Mouse (Mus musculus) CH12.LX (cell line): ENCODE data around the gene Ica1l. TPM values are rescaled to one million over a fixed set of nuclear protein-coding genes. Genes with fewer than 3 reads are reported as not detected.
"Not testable (repeated sequence)": the region's sequence is repeated elsewhere in the genome, so short reads cannot be mapped to it uniquely, and the experiment has no call there.

Source experiments
- DNase-seq: peaks from one replicate; pipeline ENCODE4 v3.0.0-alpha.2; 2013; ENCODE audit errors: extremely low read depth
- H3K27ac ChIP-seq: 2 replicates; pipeline ENCODE4 v1.5.1; 2012; ENCODE audit warnings: low read depth, mild to moderate bottlenecking, control low read depth, moderate library complexity; ENCODE audit not compliant: insufficient read depth
- H3K27me3 ChIP-seq: replicated peaks from 2 replicates; pipeline ENCODE3; 2012; ENCODE audit warnings: inconsistent platforms
- H3K36me3 ChIP-seq, 2 experiments: replicated peaks in 1 of 2; 2 replicates each; pipeline versions ENCODE3 to v1.6.1; 2012; ENCODE audit warnings: inconsistent platforms in 1 of 2, low read length in 1 of 2, mild to moderate bottlenecking in 1 of 2, mixed read lengths in 1 of 2, moderate library complexity in 1 of 2; ENCODE audit not compliant: control insufficient read depth in 1 of 2, insufficient read depth in 1 of 2
- H3K4me1 ChIP-seq, 2 experiments: 2 replicates each; pipeline ENCODE4 v1.6.1; 2012; ENCODE audit warnings: inconsistent platforms in 1 of 2, moderate library complexity in 1 of 2; ENCODE audit not compliant: insufficient read depth in 2 of 2, control insufficient read depth in 1 of 2
- H3K4me2 ChIP-seq: 2 replicates; pipeline ENCODE4 v1.6.1; 2012; ENCODE audit warnings: low read depth, mild to moderate bottlenecking, control low read depth; ENCODE audit not compliant: poor library complexity, insufficient read depth, severe bottlenecking
- H3K4me3 ChIP-seq, 3 experiments: fragments of 150-350 bp in 1 of 3; sonication (generic) in 1 of 3; replicated peaks in 1 of 3; 2 replicates each; pipeline versions ENCODE3 to v1.5.1; 2011 to 2012; ENCODE audit warnings: low read depth in 2 of 3, low read length in 2 of 3, mild to moderate bottlenecking in 2 of 3, moderate library complexity in 2 of 3, control low read depth in 1 of 3, improper control_type of control experiment in 1 of 3, inconsistent platforms in 1 of 3, mixed read lengths in 1 of 3; ENCODE audit not compliant: poor library complexity in 1 of 3
- H3K79me2 ChIP-seq: replicated peaks from 2 replicates; pipeline ENCODE4 v1.6.1; 2012; ENCODE audit warnings: mild to moderate bottlenecking, moderate library complexity; ENCODE audit not compliant: control insufficient read depth, poor library complexity, insufficient read depth, severe bottlenecking; ENCODE audit errors: extremely low read depth
- H3K9ac ChIP-seq: 2 replicates; pipeline ENCODE4 v1.6.1; 2012; ENCODE audit warnings: low read depth, mild to moderate bottlenecking, control low read depth, moderate library complexity; ENCODE audit not compliant: insufficient read depth
- H3K9me3 ChIP-seq: replicated peaks from 2 replicates; pipeline ENCODE3; 2012; ENCODE audit warnings: low read length, inconsistent platforms, mixed read lengths
- BHLHE40 ChIP-seq: IDR thresholded peaks from 2 replicates; pipeline ENCODE4 v1.6.1; 2011; ENCODE audit warnings: mild to moderate bottlenecking, low read depth, low read length, improper control_type of control experiment
- CTCF ChIP-seq, 2 experiments: IDR thresholded peaks in 1 of 2; conservative IDR thresholded peaks in 1 of 2; 2 replicates each; pipeline ENCODE4 v1.5.1; 2011 to 2012; ENCODE audit warnings: low read depth in 2 of 2, low read length in 2 of 2, improper control_type of control experiment in 1 of 2, inconsistent platforms in 1 of 2, mild to moderate bottlenecking in 1 of 2, moderate library complexity in 1 of 2
- E2F4 ChIP-seq: IDR thresholded peaks from 2 replicates; pipeline ENCODE4 v1.6.1; 2011; ENCODE audit warnings: low read depth, low read length, improper control_type of control experiment; ENCODE audit not compliant: insufficient replicate concordance
- EP300 ChIP-seq: IDR thresholded peaks from 2 replicates; pipeline ENCODE4 v1.6.1; 2011; ENCODE audit warnings: low read length, improper control_type of control experiment
- ETS1 ChIP-seq: conservative IDR thresholded peaks from 2 replicates; pipeline ENCODE4 v1.6.1; 2012; ENCODE audit warnings: low read depth, mild to moderate bottlenecking, inconsistent platforms, low read length, improper control_type of control experiment, moderate library complexity
- HCFC1 ChIP-seq: IDR thresholded peaks from 2 replicates; pipeline ENCODE4 v1.6.1; 2012; ENCODE audit warnings: low read depth, mild to moderate bottlenecking, inconsistent platforms, low read length, improper control_type of control experiment
- JUN ChIP-seq: IDR thresholded peaks from 2 replicates; pipeline ENCODE4 v1.6.1; 2011; ENCODE audit warnings: low read depth, mild to moderate bottlenecking, low read length, improper control_type of control experiment, moderate library complexity; ENCODE audit not compliant: insufficient read depth
- MAFK ChIP-seq: IDR thresholded peaks from 2 replicates; pipeline ENCODE4 v1.6.1; 2011; ENCODE audit warnings: low read length, improper control_type of control experiment; ENCODE audit not compliant: insufficient replicate concordance
- MXI1 ChIP-seq: IDR thresholded peaks from 2 replicates; pipeline ENCODE4 v1.6.1; 2011; ENCODE audit warnings: mild to moderate bottlenecking, low read depth, low read length, improper control_type of control experiment
- MYC ChIP-seq: IDR thresholded peaks from 2 replicates; pipeline ENCODE4 v1.6.1; 2011; ENCODE audit warnings: low read depth, mild to moderate bottlenecking, improper control_type of control experiment, low read length
- NELFE ChIP-seq: IDR thresholded peaks from 2 replicates; pipeline ENCODE4 v1.6.1; 2011; ENCODE audit warnings: low read depth, low read length, improper control_type of control experiment
- POLR2A ChIP-seq: IDR thresholded peaks from 2 replicates; pipeline ENCODE4 v1.6.1; 2011; ENCODE audit warnings: low read depth, mild to moderate bottlenecking, improper control_type of control experiment, low read length
- RAD21 ChIP-seq: IDR thresholded peaks from 2 replicates; pipeline ENCODE4 v1.6.1; 2011; ENCODE audit warnings: low read depth, mild to moderate bottlenecking, low read length, improper control_type of control experiment, moderate library complexity
- SIN3A ChIP-seq: IDR thresholded peaks from 2 replicates; pipeline ENCODE4 v1.6.1; 2012; ENCODE audit warnings: low read length, improper control_type of control experiment, inconsistent platforms
- SMC3 ChIP-seq: IDR thresholded peaks from 2 replicates; pipeline ENCODE4 v1.6.1; 2011; ENCODE audit warnings: low read depth, low read length, improper control_type of control experiment
- TCF12 ChIP-seq: IDR thresholded peaks from 2 replicates; pipeline ENCODE4 v1.6.1; 2014; ENCODE audit warnings: low read depth, mild to moderate bottlenecking, inconsistent platforms, low read length, improper control_type of control experiment
- USF2 ChIP-seq: conservative IDR thresholded peaks from 2 replicates; pipeline ENCODE4 v1.6.1; 2011; ENCODE audit warnings: low read depth, low read length, improper control_type of control experiment
- ZC3H11A ChIP-seq: IDR thresholded peaks from 2 replicates; pipeline ENCODE4 v1.6.1; 2012; ENCODE audit warnings: low read depth, mild to moderate bottlenecking, inconsistent platforms, low read length, improper control_type of control experiment
- ZMIZ1 ChIP-seq: IDR thresholded peaks from 2 replicates; pipeline ENCODE4 v1.6.1; 2012; ENCODE audit warnings: low read depth, mild to moderate bottlenecking, inconsistent platforms, low read length, improper control_type of control experiment
- dilution Hi-C: fragments of 300-500 bp; cut with MboI; formaldehyde crosslinking; loops from 2 replicates; pipeline ENCODE4 v1.14.3; 2020; ENCODE audit warnings: low sequenced_read_pairs; ENCODE audit not compliant: extremely low pct_unique_long_range_greater_than_20kb, extremely low pct_ligation_motif_present
- in situ Hi-C: fragments of 300-500 bp; cut with MboI; formaldehyde crosslinking; loops from 3 replicates; pipeline ENCODE4 v1.14.3; 2019; ENCODE audit warnings: low sequenced_read_pairs, low pct_ligation_motif_present, low pct_unique_long_range_greater_than_20kb, mixed read lengths
- polyA plus RNA-seq: library from polyadenylated mRNA; unstranded; fragments of >175 nt; gene quantifications from 2 replicates; pipeline ENCODE4 v1.2.1, GENCODE M21; 2012; ENCODE audit warnings: low read depth; ENCODE audit not compliant: insufficient read length
- total RNA-seq, 2 experiments: library from RNA; depleted of rRNA; stranded (reverse); fragments of 300-350 nt in 1 of 2; fragments of >200 nt in 1 of 2; gene quantifications; 2 replicates each; pipeline ENCODE4 v1.2.3; 2012 to 2014

Gene Ica1l
- total and polyA plus RNA-seq, 3 experiments = 2.2 to 6.0 (median 5.0) TPM

- dilution Hi-C loops (no loop called here), in situ Hi-C loops (no loop called here)
- no peak overlapping the region for H3K27ac ChIP-seq
- TF ChIP-seq CTCF (conservative IDR thresholded peaks at IDR 0.05 in 1 of 2, IDR thresholded peaks at IDR 0.05 in 1 of 2; ENCODE audit: low read depth in 2 of 2, low read length in 2 of 2) (peak; percentile 53 to 65), MAFK (no peak), POLR2A (no peak), EP300 (no peak), RAD21 (peak; percentile 41), NELFE (no peak), HCFC1 (no peak), USF2 (no peak), MXI1 (no peak), MYC (0 out of 2 replicates have a peak, but pooled peaks have one; percentile 18), TCF12 (no peak), BHLHE40 (0 out of 2 replicates have a peak, but pooled peaks have one; percentile 13), SMC3 (peak; percentile 52), E2F4 (no peak), ETS1 (no peak), ZC3H11A (no peak), JUN (no peak), ZMIZ1 (no peak), SIN3A (no peak)
- no peaks in the 10 kb centered on the region for H3K79me2 ChIP-seq
- no peak overlapping the region for H3K4me2 ChIP-seq
- no peaks in the 10 kb centered on the region for H3K9me3 ChIP-seq
- no peak overlapping the region for H3K4me3 ChIP-seq
- DNase-seq = peak; percentile 31
- no peaks in the 10 kb centered on the region for H3K36me3 ChIP-seq
- no peaks in the 10 kb centered on the region for H3K27me3 ChIP-seq
- H3K4me1 ChIP-seq = no peaks in the 10 kb centered on the region
- no peak overlapping the region for H3K9ac ChIP-seq
Observed at GRCm38 (mm10) chr1:60054659-60055058, 11.7 kb upstream of the Ica1l start.

GRCm38 (mm10) chr1:60047481-60047880 is 4.5 kb upstream of the Ica1l start:
- peaks cover 21% of the 10 kb centered on the region for H3K27me3 ChIP-seq
- not testable (repeated sequence) for H3K27ac ChIP-seq, DNase-seq

More at GRCm38 (mm10) chr1:60047481-60047880, 4.5 kb upstream of the Ica1l start:
- H3K9me3 ChIP-seq, in situ Hi-C loops, H3K9ac ChIP-seq, H3K4me2 ChIP-seq, H3K36me3 ChIP-seq, H3K4me3 ChIP-seq, H3K4me1 ChIP-seq, dilution Hi-C loops, H3K79me2 ChIP-seq: not testable (repeated sequence)
